Mouse (Mus musculus) stomach, embryonic 16.5 days (tissue): ENCODE data around the gene Mta1. TPM values are rescaled to one million over a fixed set of nuclear protein-coding genes. Genes with fewer than 3 reads are reported as not detected.

Source experiments
- ATAC-seq: fragments of 200-750 bp; cut with Nextera tagmentation; 2 replicates; pipeline ENCODE4 v1.8.0; 2017; ENCODE audit warnings: moderate number of reproducible peaks, moderate TSS enrichment; ENCODE audit not compliant: insufficient read depth, low FRiP score
- H3K27ac ChIP-seq: fragments of 300-500 bp; sonication (generic); 2 replicates; pipeline ENCODE4 v1.5.1; 2014; ENCODE audit warnings: low read length
- H3K27me3 ChIP-seq: fragments of 300-500 bp; sonication (generic); 2 replicates; pipeline ENCODE4 v1.6.1; 2014; ENCODE audit warnings: low read length, control low read depth, mixed read lengths; ENCODE audit not compliant: control insufficient read depth, insufficient read depth
- H3K36me3 ChIP-seq: fragments of 300-500 bp; sonication (generic); 2 replicates; pipeline ENCODE4 v1.6.1; 2014; ENCODE audit warnings: low read length; ENCODE audit not compliant: control insufficient read depth, insufficient read depth
- H3K4me1 ChIP-seq: fragments of 300-500 bp; sonication (generic); 2 replicates; pipeline ENCODE4 v1.6.1; 2014; ENCODE audit warnings: low read length, control low read depth, mixed read lengths; ENCODE audit not compliant: control insufficient read depth, insufficient read depth
- H3K4me2 ChIP-seq: fragments of 300-500 bp; sonication (generic); 2 replicates; pipeline ENCODE4 v1.6.1; 2014; ENCODE audit warnings: low read depth, low read length, mixed read lengths
- H3K4me3 ChIP-seq: fragments of 300-500 bp; sonication (generic); replicated peaks from 2 replicates; pipeline ENCODE4 v1.5.1; 2014; ENCODE audit warnings: mild to moderate bottlenecking, low read length
- H3K9ac ChIP-seq: fragments of 300-500 bp; sonication (generic); 2 replicates; pipeline ENCODE4 v1.6.1; 2014; ENCODE audit warnings: low read length
- H3K9me3 ChIP-seq: fragments of 300-500 bp; sonication (generic); replicated peaks from 2 replicates; pipeline ENCODE4 v1.6.1; 2016; ENCODE audit warnings: low read length, control low read depth; ENCODE audit not compliant: control insufficient read depth
- WGBS: fragments of 180-500 bp; shearing (Covaris S2); extraction: QIAGEN DNeasy Blood & Tissue Kit; methylation state at CpG from one replicate; pipeline ENCODE4 v1.1.7; 2014; 5-methylcytosine and 5-hydroxymethylcytosine counted together
- polyA plus RNA-seq: library from polyadenylated mRNA; unstranded; fragments of >200 nt; fragmentation: Nextera tagmentation; extraction: Ambion mirVana; gene quantifications from 2 replicates; pipeline ENCODE4 v1.2.1, GENCODE M21; 2015

The Mta1 gene
- polyA plus RNA-seq, 1 experiment from 2014 or later = 10.8 TPM

GRCm38 (mm10) chr12:113102461-113102860, 4.4 kb downstream of the Mta1 start:
- Histone ChIP-seq H3K9ac (no peak overlapping the region), H3K9me3 (no peaks in the 10 kb centered on the region), H3K27ac (no peak overlapping the region), H3K27me3 (no peaks in the 10 kb centered on the region), H3K36me3 (no peaks in the 10 kb centered on the region), H3K4me2 (no peak overlapping the region), H3K4me1 (peaks cover 34% of the 10 kb centered on the region), H3K4me3 (no peak overlapping the region)
- no peak for ATAC-seq
- 56% methylated on average over 6 of the region's 6 CpGs for WGBS

- Histone ChIP-seq H3K27me3 (no peaks in the 10 kb centered on the region), H3K27ac (no peak overlapping the region), H3K4me1 (peaks cover 30% of the 10 kb centered on the region), H3K4me3 (no peak overlapping the region), H3K4me2 (no peak overlapping the region), H3K9ac (no peak overlapping the region), H3K9me3 (no peaks in the 10 kb centered on the region), H3K36me3 (no peaks in the 10 kb centered on the region)
- 76% methylated on average over 8 of the region's 8 CpGs for WGBS
- ATAC-seq = no peak
These were observed 5.9 kb downstream of the Mta1 start for GRCm38 (mm10) chr12:113103846-113104451.

- no peak for ATAC-seq
- no peak overlapping the region for H3K27ac ChIP-seq
- WGBS = 65% methylated on average over 6 of the region's 6 CpGs
These were observed 8.3 kb downstream of the Mta1 start for GRCm38 (mm10) chr12:113106386-113106785.

GRCm38 (mm10) chr12:113107431-113108124, 9.5 kb downstream of the Mta1 start:
- Histone ChIP-seq H3K36me3 (no peaks in the 10 kb centered on the region; the same call in 1 of the 2 replicates), H3K9me3 (no peaks in the 10 kb centered on the region), H3K27ac (no peak overlapping the region), H3K4me2 (no peak overlapping the region), H3K27me3 (no peaks in the 10 kb centered on the region), H3K4me3 (no peak overlapping the region), H3K9ac (no peak overlapping the region), H3K4me1 (peaks cover 19% of the 10 kb centered on the region)
- WGBS = 73% methylated on average over 4 of the region's 4 CpGs
- no peak for ATAC-seq

More at GRCm38 (mm10) chr12:113106386-113106785, 8.3 kb downstream of the Mta1 start:
- H3K9me3 ChIP-seq = no peaks in the 10 kb centered on the region
- H3K4me2 ChIP-seq = no peak overlapping the region
- no peak overlapping the region for H3K4me3 ChIP-seq
- no peaks in the 10 kb centered on the region for H3K36me3 ChIP-seq
- H3K4me1 ChIP-seq = peaks cover 19% of the 10 kb centered on the region
- H3K9ac ChIP-seq = no peak overlapping the region
- no peaks in the 10 kb centered on the region for H3K27me3 ChIP-seq

- no peak overlapping the region for H3K4me3 ChIP-seq
- H3K4me2 ChIP-seq = no peak overlapping the region
- no peak for ATAC-seq
- H3K4me1 ChIP-seq = peaks cover 16% of the 10 kb centered on the region
- H3K27me3 ChIP-seq = no peaks in the 10 kb centered on the region
- no peaks in the 10 kb centered on the region; the same call in 1 of the 2 replicates for H3K36me3 ChIP-seq
- H3K9ac ChIP-seq = no peak overlapping the region
- H3K27ac ChIP-seq = no peak overlapping the region
- H3K9me3 ChIP-seq = no peaks in the 10 kb centered on the region
- WGBS = 84% methylated on average over 17 of the region's 17 CpGs
These were observed 10.6 kb downstream of the Mta1 start for GRCm38 (mm10) chr12:113108528-113109283.

GRCm38 (mm10) chr12:113109801-113110200, 11.7 kb downstream of the Mta1 start:
- Histone ChIP-seq H3K27me3 (no peaks in the 10 kb centered on the region), H3K27ac (no peak overlapping the region), H3K4me3 (no peak overlapping the region), H3K9me3 (no peaks in the 10 kb centered on the region), H3K4me1 (peaks cover 10% of the 10 kb centered on the region), H3K9ac (no peak overlapping the region), H3K4me2 (no peak overlapping the region), H3K36me3 (no peaks in the 10 kb centered on the region; the same call in 1 of the 2 replicates)
- no peak for ATAC-seq
- WGBS = 80% methylated on average over 10 of the region's 10 CpGs

GRCm38 (mm10) chr12:113114141-113114540, 16.1 kb downstream of the Mta1 start:
- Histone ChIP-seq H3K9me3 (no peaks in the 10 kb centered on the region), H3K4me3 (no peak overlapping the region), H3K27ac (no peak overlapping the region), H3K27me3 (no peaks in the 10 kb centered on the region), H3K9ac (no peak overlapping the region), H3K4me2 (no peak overlapping the region), H3K4me1 (peaks cover 10% of the 10 kb centered on the region), H3K36me3 (peaks cover 15% of the 10 kb centered on the region)
- no peak for ATAC-seq
- WGBS = 83% methylated on average over 4 of the region's 4 CpGs

- Histone ChIP-seq H3K27me3 (no peaks in the 10 kb centered on the region), H3K36me3 (peaks cover 15% of the 10 kb centered on the region), H3K4me3 (no peak overlapping the region), H3K27ac (no peak overlapping the region), H3K4me1 (peaks cover 5% of the 10 kb centered on the region; the same call in 1 of the 2 replicates), H3K9me3 (no peaks in the 10 kb centered on the region), H3K4me2 (no peak overlapping the region), H3K9ac (no peak overlapping the region)
- ATAC-seq = no peak
- 69% methylated on average over 16 of the region's 16 CpGs for WGBS
These were observed 16.9 kb downstream of the Mta1 start for GRCm38 (mm10) chr12:113114856-113115538.
